Mouse (Mus musculus) layer of hippocampus, adult 2 months (tissue): Measurements from ENCODE around the gene Chl1. TPM values are rescaled to one million over a fixed set of nuclear protein-coding genes. Genes with fewer than 3 reads are reported as not detected.
A peak's percentile ranks its signal among the peaks of the same experiment; 100 is the strongest.

Experiments used
- DNase-seq, 2 experiments: peaks; one replicate each; pipeline ENCODE4 v3.0.0; 2022; ENCODE audit warnings: low spot score in 2 of 2
- H3K27ac ChIP-seq: fragments of 200-600 bp; 2 replicates; pipeline ENCODE4 v1.8.1; 2022
- H3K4me3 ChIP-seq: fragments of 200-600 bp; 2 replicates; pipeline ENCODE4 v1.8.1; 2022; ENCODE audit warnings: mild to moderate bottlenecking
- CTCF ChIP-seq: fragments of 200-600 bp; conservative IDR thresholded peaks from 2 replicates; pipeline ENCODE4 v1.8.1; 2022; ENCODE audit warnings: antibody characterized with exemption, mild to moderate bottlenecking, moderate library complexity
- total RNA-seq, 2 experiments: library from RNA; stranded (reverse); gene quantifications; 2 replicates each; pipeline ENCODE4 v1.2.3; 2021

Gene Chl1
- total RNA-seq, 2 experiments from 2014 or later, result 165 to 170 TPM

- Histone ChIP-seq H3K27ac (peak overlapping the region; percentile 72), H3K4me3 (peak overlapping the region; percentile 6)
- no peak for TF ChIP-seq CTCF
- DNase-seq, result no peak
These were observed 47.9 kb downstream of the Chl1 start for GRCm38 (mm10) chr6:103558037-103558893.

- no peak for TF ChIP-seq CTCF
- peak overlapping the region; percentile 6 for H3K4me3 ChIP-seq
- H3K27ac ChIP-seq, result peak overlapping the region; percentile 72
- peak; percentile 68 to 74 for DNase-seq
These were observed 48.5 kb downstream of the Chl1 start for GRCm38 (mm10) chr6:103558894-103559225.

GRCm38 (mm10) chr6:103559344-103559743 lies 49.0 kb downstream of the Chl1 start:
- no peak for TF ChIP-seq CTCF
- peak overlapping the region; percentile 72 for H3K27ac ChIP-seq
- no peak for DNase-seq
- H3K4me3 ChIP-seq, result no peak overlapping the region

- peak overlapping the region; percentile 12; the same call in 1 of the 2 replicates for H3K27ac ChIP-seq
- no peak for TF ChIP-seq CTCF
- no peak for DNase-seq
- H3K4me3 ChIP-seq, result no peak overlapping the region
These were observed 54.4 kb downstream of the Chl1 start for GRCm38 (mm10) chr6:103564811-103565210.

GRCm38 (mm10) chr6:103567247-103567646 lies 56.9 kb downstream of the Chl1 start:
- H3K4me3 ChIP-seq, result no peak overlapping the region
- no peak for TF ChIP-seq CTCF
- no peak for DNase-seq
- peak overlapping the region; percentile 37 for H3K27ac ChIP-seq

GRCm38 (mm10) chr6:103572659-103573058 lies 62.3 kb downstream of the Chl1 start:
- Histone ChIP-seq H3K4me3 (no peak overlapping the region), H3K27ac (no peak overlapping the region)
- no peak for DNase-seq
- TF ChIP-seq CTCF, result no peak

GRCm38 (mm10) chr6:103584224-103584623 lies 73.8 kb downstream of the Chl1 start:
- no peak for DNase-seq
- Histone ChIP-seq H3K4me3 (no peak overlapping the region), H3K27ac (no peak overlapping the region)
- no peak for TF ChIP-seq CTCF

- H3K4me3 ChIP-seq, result no peak overlapping the region
- DNase-seq, result no peak
- no peak for TF ChIP-seq CTCF
- no peak overlapping the region for H3K27ac ChIP-seq
These were observed 75.3 kb downstream of the Chl1 start for GRCm38 (mm10) chr6:103585667-103586066.

- no peak overlapping the region for H3K4me3 ChIP-seq
- no peak for TF ChIP-seq CTCF
- H3K27ac ChIP-seq, result no peak overlapping the region
- no peak for DNase-seq
These were observed 75.7 kb downstream of the Chl1 start for GRCm38 (mm10) chr6:103586081-103586480.

GRCm38 (mm10) chr6:103602070-103602469 lies 91.7 kb downstream of the Chl1 start:
- no peak overlapping the region for H3K27ac ChIP-seq
- TF ChIP-seq CTCF, result no peak
- DNase-seq, result no peak
- no peak overlapping the region for H3K4me3 ChIP-seq

GRCm38 (mm10) chr6:103610656-103611055 lies 100.3 kb downstream of the Chl1 start:
- no peak for DNase-seq
- Histone ChIP-seq H3K27ac (no peak overlapping the region), H3K4me3 (no peak overlapping the region)
- no peak for TF ChIP-seq CTCF

- TF ChIP-seq CTCF, result no peak
- no peak for DNase-seq
- Histone ChIP-seq H3K4me3 (no peak overlapping the region), H3K27ac (peak overlapping the region; percentile 78)
These were observed 102.2 kb downstream of the Chl1 start for GRCm38 (mm10) chr6:103612626-103613025.

- Histone ChIP-seq H3K27ac (peak overlapping the region; percentile 78), H3K4me3 (no peak overlapping the region)
- no peak for DNase-seq
- no peak for TF ChIP-seq CTCF
These were observed 103.3 kb downstream of the Chl1 start for GRCm38 (mm10) chr6:103613714-103614113.

GRCm38 (mm10) chr6:103615924-103616602 lies 105.7 kb downstream of the Chl1 start:
- TF ChIP-seq CTCF, result no peak
- H3K27ac ChIP-seq, result no peak overlapping the region
- DNase-seq, result no peak
- H3K4me3 ChIP-seq, result no peak overlapping the region
